8 mouse cellular contexts compared by ENCODE assay signal in the genomic region with DNA sequence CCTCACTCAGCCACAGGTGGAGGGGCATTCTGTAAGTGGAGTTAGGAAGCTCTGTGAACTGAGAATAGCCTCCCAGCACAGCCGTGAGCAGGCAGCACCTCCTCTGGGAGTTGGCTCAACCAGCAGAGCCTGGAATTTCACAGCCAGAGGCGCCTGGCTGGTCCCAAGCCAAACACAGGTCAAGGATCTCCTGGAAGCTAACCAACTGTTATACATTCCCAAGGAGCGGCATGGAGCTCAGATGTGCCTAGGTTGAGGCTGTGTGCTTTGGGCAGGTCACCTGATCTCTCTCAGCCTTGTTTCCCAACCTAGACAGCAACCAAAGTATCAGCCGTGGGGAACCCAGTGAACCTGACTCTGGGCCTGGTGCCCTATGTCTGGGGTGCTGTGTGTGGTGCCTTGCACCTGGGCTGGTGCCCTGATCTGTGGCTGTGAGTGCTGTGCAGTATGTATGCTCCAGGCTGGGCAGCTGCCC. TPM values are rescaled to one million over a fixed set of nuclear protein-coding genes. Genes with fewer than 3 reads are reported as not detected.
DNase-seq lines count a peak whose midpoint lies in the region; ATAC-seq and TF ChIP-seq lines count a peak whose summit lies in the region.

No protein-coding gene starts in this region.

- H3K4me3 ChIP-seq in heart, adult 2 months = peak overlapping the region; percentile 18; the same call in 1 of the 2 replicates
- no peak overlapping the region for H3K4me3 ChIP-seq in small intestine, adult 2 months (ENCODE audit: low read depth, low read length)

- H3K79me2 ChIP-seq in heart, adult 2 months (replicated peaks; ENCODE audit: control insufficient read depth, insufficient read depth, low read length) = no peaks in the 10 kb centered on the region

- TF ChIP-seq EP300 in heart, adult 2 months (IDR thresholded peaks at IDR 0.05; ENCODE audit: insufficient read depth, low read depth, low read length) = no peak

- peak; percentile 67 for DNase-seq in 3134 (ENCODE audit: extremely low read depth, insufficient read length, low spot score)
- DNase-seq in adipocyte (ENCODE audit: low spot score) = peak; percentile 92
- DNase-seq in heart, adult 2 months = peak; percentile 68 to 72
- peak; percentile 90 for DNase-seq in kidney, postnatal 10 days
- no peak for DNase-seq in urinary bladder, postnatal 10 days (ENCODE audit: low spot score)
- no peak for DNase-seq in embryo, embryonic 11 days

- ATAC-seq in CD4-positive, CD25-positive, alpha-beta regulatory T cell, adult 4 months = no peak

- H3K4me1 ChIP-seq in heart, adult 2 months (ENCODE audit: control insufficient read depth, insufficient read depth, low read length) = peaks cover 27% of the 10 kb centered on the region
- H3K4me1 ChIP-seq in small intestine, adult 2 months (ENCODE audit: control insufficient read depth, insufficient read depth, insufficient read length, low read length) = peaks cover 29% of the 10 kb centered on the region

- H3K9ac ChIP-seq in heart, adult 2 months (ENCODE audit: low read depth, low read length) = no peak overlapping the region

- H3K27me3 ChIP-seq in heart, adult 2 months (ENCODE audit: control insufficient read depth, insufficient read depth, low read length) = peaks cover 2% of the 10 kb centered on the region
- peaks cover 4% of the 10 kb centered on the region for H3K27me3 ChIP-seq in small intestine, adult 2 months (ENCODE audit: control insufficient read depth, insufficient read depth, low read length)

- TF ChIP-seq CTCF in heart, adult 2 months (IDR thresholded peaks at IDR 0.05) = no peak
- no peak for TF ChIP-seq CTCF in small intestine, adult 2 months (IDR thresholded peaks at IDR 0.05; ENCODE audit: extremely low read depth, insufficient read length, insufficient replicate concordance, low read depth, low read length)

- TF ChIP-seq POLR2A in heart, adult 2 months (IDR thresholded peaks at IDR 0.05; ENCODE audit: insufficient read depth, low read depth, low read length) = no peak
- TF ChIP-seq POLR2A in small intestine, adult 2 months (IDR thresholded peaks at IDR 0.05; ENCODE audit: low read depth, low read length) = no peak

- intact Hi-C loops in heart, adult 2 months (cut with DNase I) = loop anchor here (5.0 kb wide), 1 partner anchor 42 kb away; no protein-coding TSS in a partner anchor

- 12% methylated on average over 4 of the region's 4 CpGs for WGBS in heart, adult 2 months
- 16% methylated on average over 4 of the region's 4 CpGs for WGBS in small intestine, adult 2 months

- H3K36me3 ChIP-seq in heart, adult 2 months (ENCODE audit: control insufficient read depth, insufficient read depth, low read length) = no peaks in the 10 kb centered on the region
- no peaks in the 10 kb centered on the region for H3K36me3 ChIP-seq in small intestine, adult 2 months (ENCODE audit: control insufficient read depth, insufficient read depth, low read length)

- peak overlapping the region; percentile 36 for H3K27ac ChIP-seq in heart, adult 2 months
- H3K27ac ChIP-seq in small intestine, adult 2 months (ENCODE audit: insufficient read depth, low read depth, low read length) = peak overlapping the region; percentile 8; the same call in 1 of the 2 replicates

RNA-seq across cellular contexts. Expression of gene Htra3, which starts 5.5 kb away (rescaled TPM):
- 100 to 1,000 TPM; 101 to 102 TPM for total RNA-seq in heart, adult 2 months (2021)
- 130 and 147 TPM in 2 replicates for polyA plus RNA-seq in heart, adult 2 months (2012; rRNA removed)
- polyA plus RNA-seq in small intestine, adult 2 months (2012; rRNA removed) = 63.6 and 72.1 TPM in 2 replicates
- not detected for polyA plus RNA-seq in CD4-positive, CD25-positive, alpha-beta regulatory T cell, adult 4 months (2017; shearing (Covaris generic))

Comparison
In these comparisons a context has a peak if more than half of its experiments do, and no peak if none do; other contexts are left out.
1. DNase-seq: peak in 3134 (single experiment), adipocyte (single experiment), heart, adult 2 months (2 of 2) and kidney, postnatal 10 days (single experiment); none in urinary bladder, postnatal 10 days (single experiment) and embryo, embryonic 11 days (single experiment).
2. RNA of gene Htra3, which starts 5.5 kb away (polyA plus RNA-seq): 130 to 147 TPM in heart, adult 2 months and 63.6 to 72.1 TPM in small intestine, adult 2 months; not detected in CD4-positive, CD25-positive, alpha-beta regulatory T cell, adult 4 months; every median in the first group is over 10 times any median in the second.